Mouse (Mus musculus): ENCODE data around the gene Olfr12. TPM values are rescaled to one million over a fixed set of nuclear protein-coding genes. Genes with fewer than 3 reads are reported as not detected.

Olfr12 gene
- polyA plus RNA-seq, 1 experiment from 2014 or later: not detected

DNA sequence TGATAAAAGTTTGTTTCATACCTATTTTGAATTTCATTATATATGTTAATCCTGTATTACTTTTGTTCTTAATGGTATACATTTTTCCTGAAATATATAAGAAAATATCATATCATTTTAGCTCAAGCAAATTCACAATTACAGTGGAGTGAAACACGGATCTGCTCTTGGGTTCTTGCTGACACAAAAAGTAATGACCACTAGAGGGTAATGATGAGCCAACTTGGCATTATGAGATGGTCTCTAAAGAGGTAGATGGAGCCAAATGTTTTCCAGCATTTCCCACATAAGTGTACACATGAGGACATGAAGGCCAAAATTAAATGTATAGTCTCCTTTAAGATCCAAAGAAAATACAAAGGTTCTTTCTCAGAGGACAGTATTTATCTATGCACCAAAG is 3.1 kb upstream of the Olfr12 start:
- Histone ChIP-seq H3K4me2 (no peak overlapping the region), H3K27ac (ENCODE audit: low read depth, low read length) (no peak overlapping the region), H3K4me3 (ENCODE audit: low read depth, low read length) (no peak overlapping the region), H3K9me3 (ENCODE audit: control insufficient read depth, low read length) (no peaks in the 10 kb centered on the region), H3K4me1 (replicated peaks; ENCODE audit: control insufficient read depth, insufficient read depth, low read length) (no peaks in the 10 kb centered on the region), H3K36me3 (ENCODE audit: control insufficient read depth, insufficient read depth, low read length) (no peaks in the 10 kb centered on the region), H3K27me3 (replicated peaks; ENCODE audit: control insufficient read depth, insufficient read depth, low read length) (no peaks in the 10 kb centered on the region), H3K9ac (ENCODE audit: low read depth, low read length) (no peak overlapping the region)
- ATAC-seq (replicated peaks; ENCODE audit: low FRiP score) (no peak), DNase-seq (ENCODE audit: low spot score) (no peak)
- WGBS: 13% methylated on average over 1 of the region's 1 CpGs

DNA sequence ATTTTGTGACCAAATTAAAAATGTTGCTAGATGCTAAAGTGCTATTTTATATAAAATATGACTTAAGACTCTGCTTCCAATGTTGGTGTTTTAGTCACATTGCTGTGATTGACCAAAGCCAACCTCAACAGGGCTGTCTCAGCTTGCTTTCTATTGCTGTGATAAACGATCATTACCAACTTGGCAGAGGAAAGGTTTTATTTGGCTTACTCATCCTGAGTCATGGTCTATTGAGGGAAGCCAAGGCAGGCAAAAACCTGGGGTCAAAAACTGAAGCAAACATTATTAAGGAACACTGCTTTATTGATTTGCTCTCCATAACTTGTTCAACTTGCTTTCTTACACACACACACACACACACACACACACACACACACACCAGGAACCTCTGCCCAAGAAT is 1.5 kb upstream of the Olfr12 start:
- H3K4me3 ChIP-seq (ENCODE audit: low read depth, low read length): no peak overlapping the region
- H3K9me3 ChIP-seq (ENCODE audit: control insufficient read depth, low read length): no peaks in the 10 kb centered on the region
- H3K27ac ChIP-seq (ENCODE audit: low read depth, low read length): no peak overlapping the region
- no peaks in the 10 kb centered on the region for H3K36me3 ChIP-seq (ENCODE audit: control insufficient read depth, insufficient read depth, low read length)
- H3K9ac ChIP-seq (ENCODE audit: low read depth, low read length): no peak overlapping the region
- H3K4me1 ChIP-seq (replicated peaks; ENCODE audit: control insufficient read depth, insufficient read depth, low read length): no peaks in the 10 kb centered on the region
- H3K27me3 ChIP-seq (replicated peaks; ENCODE audit: control insufficient read depth, insufficient read depth, low read length): no peaks in the 10 kb centered on the region
- no peak overlapping the region for H3K4me2 ChIP-seq
- ATAC-seq (replicated peaks; ENCODE audit: low FRiP score): no peak
- no peak for DNase-seq (ENCODE audit: low spot score)
- WGBS: 74% methylated on average over 1 of the region's 1 CpGs

DNA sequence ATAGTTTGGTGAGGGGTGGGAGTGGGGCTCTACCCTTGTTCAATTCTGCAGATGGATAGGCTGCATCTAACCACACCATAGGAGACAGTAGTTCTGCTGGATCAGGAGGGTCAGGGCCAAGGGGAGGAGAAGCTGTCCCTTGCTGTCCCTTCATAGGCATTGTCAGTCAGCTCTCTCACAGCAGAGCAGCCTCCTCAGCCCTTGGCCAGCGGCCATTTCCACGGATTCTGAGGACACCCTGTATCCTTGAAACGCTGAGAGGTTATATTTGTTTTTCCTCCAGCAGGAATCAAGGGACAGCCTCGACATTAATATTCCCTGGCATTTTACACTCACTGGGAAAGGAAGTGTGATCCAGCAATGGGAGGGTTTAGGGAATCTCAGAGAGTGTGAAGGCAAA is 772 bp downstream of the Olfr12 start:
- no peak overlapping the region for H3K4me3 ChIP-seq (ENCODE audit: low read depth, low read length)
- no peak overlapping the region for H3K4me2 ChIP-seq
- H3K36me3 ChIP-seq (ENCODE audit: control insufficient read depth, insufficient read depth, low read length): no peaks in the 10 kb centered on the region
- no peaks in the 10 kb centered on the region for H3K4me1 ChIP-seq (replicated peaks; ENCODE audit: control insufficient read depth, insufficient read depth, low read length)
- no peaks in the 10 kb centered on the region for H3K9me3 ChIP-seq (ENCODE audit: control insufficient read depth, low read length)
- H3K9ac ChIP-seq (ENCODE audit: low read depth, low read length): no peak overlapping the region
- H3K27ac ChIP-seq (ENCODE audit: low read depth, low read length): no peak overlapping the region
- DNase-seq (ENCODE audit: low spot score): no peak
- WGBS: 69% methylated on average over 4 of the region's 4 CpGs
- no peak for ATAC-seq (replicated peaks; ENCODE audit: low FRiP score)
- H3K27me3 ChIP-seq (replicated peaks; ENCODE audit: control insufficient read depth, insufficient read depth, low read length): no peaks in the 10 kb centered on the region

DNA sequence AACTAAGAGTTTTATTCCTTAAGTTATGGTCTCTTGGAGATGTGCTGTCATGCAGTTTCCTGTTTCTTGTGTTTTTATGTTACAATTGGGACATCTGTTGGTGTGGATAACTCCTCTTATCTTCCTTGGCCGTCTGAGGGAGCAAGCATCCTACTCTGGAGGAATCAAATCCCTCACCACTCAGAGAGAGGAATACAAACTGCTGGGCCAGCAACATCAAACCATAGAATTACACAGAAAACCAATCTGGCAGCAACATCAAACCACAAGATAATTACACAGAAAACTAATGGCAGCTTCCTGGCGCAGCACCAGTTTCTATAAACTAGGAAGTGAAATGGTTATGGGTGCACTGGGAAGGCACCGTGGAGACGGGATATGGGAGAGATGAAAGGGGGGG is 10.6 kb downstream of the Olfr12 start:
- no peak for DNase-seq (ENCODE audit: low spot score)
- Histone ChIP-seq H3K9ac (ENCODE audit: low read depth, low read length) (no peak overlapping the region), H3K36me3 (ENCODE audit: control insufficient read depth, insufficient read depth, low read length) (no peaks in the 10 kb centered on the region), H3K4me1 (replicated peaks; ENCODE audit: control insufficient read depth, insufficient read depth, low read length) (no peaks in the 10 kb centered on the region), H3K9me3 (ENCODE audit: control insufficient read depth, low read length) (no peaks in the 10 kb centered on the region), H3K27me3 (replicated peaks; ENCODE audit: control insufficient read depth, insufficient read depth, low read length) (no peaks in the 10 kb centered on the region), H3K27ac (ENCODE audit: low read depth, low read length) (no peak overlapping the region), H3K4me3 (ENCODE audit: low read depth, low read length) (no peak overlapping the region), H3K4me2 (no peak overlapping the region)
- 47% methylated on average over 4 of the region's 4 CpGs for WGBS
- ATAC-seq (replicated peaks; ENCODE audit: low FRiP score): no peak

DNA sequence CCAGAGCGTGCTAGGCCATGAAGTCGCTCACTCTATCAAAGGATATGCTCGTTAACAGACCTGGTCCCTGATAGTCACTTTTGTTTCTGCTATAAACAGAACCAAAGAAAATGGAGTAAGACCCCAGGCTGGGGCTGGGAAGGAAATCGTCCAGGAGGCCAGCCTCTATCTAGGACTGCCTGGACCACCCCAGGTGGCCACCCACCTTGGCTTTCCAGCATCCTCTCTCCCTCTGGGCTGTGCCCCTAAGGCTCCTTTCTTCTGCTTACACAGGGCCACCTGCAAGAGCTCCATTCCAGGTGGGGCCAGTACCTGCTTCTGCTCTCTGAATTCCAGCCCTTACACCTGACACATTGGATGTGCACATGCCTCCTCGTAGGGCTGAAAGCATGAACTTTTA is 14.6 kb downstream of the Olfr12 start:
- Histone ChIP-seq H3K27ac (ENCODE audit: low read depth, low read length) (no peak overlapping the region), H3K9me3 (ENCODE audit: control insufficient read depth, low read length) (no peaks in the 10 kb centered on the region), H3K4me2 (no peak overlapping the region), H3K27me3 (replicated peaks; ENCODE audit: control insufficient read depth, insufficient read depth, low read length) (no peaks in the 10 kb centered on the region), H3K36me3 (ENCODE audit: control insufficient read depth, insufficient read depth, low read length) (peaks cover 2% of the 10 kb centered on the region; the same call in 1 of the 2 replicates), H3K4me3 (ENCODE audit: low read depth, low read length) (no peak overlapping the region), H3K4me1 (replicated peaks; ENCODE audit: control insufficient read depth, insufficient read depth, low read length) (no peaks in the 10 kb centered on the region), H3K9ac (ENCODE audit: low read depth, low read length) (no peak overlapping the region)
- 75% methylated on average over 5 of the region's 5 CpGs for WGBS
- ATAC-seq (replicated peaks; ENCODE audit: low FRiP score) (no peak), DNase-seq (ENCODE audit: low spot score) (no peak)

DNA sequence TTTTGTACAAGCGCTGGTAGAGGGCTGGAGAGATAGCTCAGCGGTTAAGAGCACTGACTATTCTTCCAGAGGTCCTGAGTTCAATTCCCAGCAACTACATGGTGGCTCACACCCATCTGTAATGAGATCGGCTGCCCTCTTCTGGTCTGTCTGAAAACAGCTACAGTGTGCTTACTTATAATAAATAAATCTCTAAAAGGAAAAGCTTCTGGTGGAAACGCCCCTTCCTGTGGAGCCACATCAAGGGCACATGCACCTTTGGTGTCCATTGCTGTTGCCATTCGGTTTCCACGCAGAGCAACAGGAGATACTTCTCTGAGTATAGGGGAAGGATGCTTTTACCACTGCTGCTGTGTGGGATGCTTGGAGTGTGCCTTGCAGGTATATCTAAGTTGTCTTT is 15.4 kb downstream of the Olfr12 start:
- Histone ChIP-seq H3K9me3 (ENCODE audit: control insufficient read depth, low read length) (no peaks in the 10 kb centered on the region), H3K27me3 (replicated peaks; ENCODE audit: control insufficient read depth, insufficient read depth, low read length) (no peaks in the 10 kb centered on the region), H3K4me3 (ENCODE audit: low read depth, low read length) (no peak overlapping the region), H3K27ac (ENCODE audit: low read depth, low read length) (no peak overlapping the region), H3K36me3 (ENCODE audit: control insufficient read depth, insufficient read depth, low read length) (peaks cover 6% of the 10 kb centered on the region; the same call in 1 of the 2 replicates), H3K4me1 (replicated peaks; ENCODE audit: control insufficient read depth, insufficient read depth, low read length) (no peaks in the 10 kb centered on the region), H3K9ac (ENCODE audit: low read depth, low read length) (no peak overlapping the region), H3K4me2 (no peak overlapping the region)
- WGBS: 63% methylated on average over 6 of the region's 6 CpGs
- ATAC-seq (replicated peaks; ENCODE audit: low FRiP score) (no peak), DNase-seq (ENCODE audit: low spot score) (no peak)

DNA sequence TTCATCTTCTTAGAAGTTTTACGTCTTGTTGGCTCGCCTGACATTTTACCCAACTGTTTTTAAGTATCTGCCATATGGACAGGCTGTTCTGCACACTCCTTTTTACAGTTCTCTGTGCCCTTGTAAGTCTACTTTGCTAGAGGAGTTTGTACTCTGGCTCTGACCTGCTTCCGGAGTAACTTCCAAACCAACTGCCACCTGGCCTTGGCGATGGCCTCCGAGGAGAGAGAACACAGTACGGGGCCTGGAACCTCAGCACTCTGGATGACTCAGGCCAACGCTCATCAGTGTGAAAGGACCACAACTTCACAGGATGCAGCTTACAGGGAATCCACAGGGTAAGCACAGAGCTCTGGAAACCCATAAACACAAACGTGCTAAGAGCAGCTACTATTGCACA is 16.1 kb downstream of the Olfr12 start:
- DNase-seq (ENCODE audit: low spot score) (no peak), ATAC-seq (replicated peaks; ENCODE audit: low FRiP score) (no peak)
- Histone ChIP-seq H3K27ac (ENCODE audit: low read depth, low read length) (no peak overlapping the region), H3K9ac (ENCODE audit: low read depth, low read length) (no peak overlapping the region), H3K36me3 (ENCODE audit: control insufficient read depth, insufficient read depth, low read length) (peaks cover 6% of the 10 kb centered on the region; the same call in 1 of the 2 replicates), H3K9me3 (ENCODE audit: control insufficient read depth, low read length) (no peaks in the 10 kb centered on the region), H3K4me3 (ENCODE audit: low read depth, low read length) (no peak overlapping the region), H3K4me1 (replicated peaks; ENCODE audit: control insufficient read depth, insufficient read depth, low read length) (no peaks in the 10 kb centered on the region), H3K4me2 (no peak overlapping the region), H3K27me3 (replicated peaks; ENCODE audit: control insufficient read depth, insufficient read depth, low read length) (no peaks in the 10 kb centered on the region)
- 85% methylated on average over 8 of the region's 8 CpGs for WGBS

DNA sequence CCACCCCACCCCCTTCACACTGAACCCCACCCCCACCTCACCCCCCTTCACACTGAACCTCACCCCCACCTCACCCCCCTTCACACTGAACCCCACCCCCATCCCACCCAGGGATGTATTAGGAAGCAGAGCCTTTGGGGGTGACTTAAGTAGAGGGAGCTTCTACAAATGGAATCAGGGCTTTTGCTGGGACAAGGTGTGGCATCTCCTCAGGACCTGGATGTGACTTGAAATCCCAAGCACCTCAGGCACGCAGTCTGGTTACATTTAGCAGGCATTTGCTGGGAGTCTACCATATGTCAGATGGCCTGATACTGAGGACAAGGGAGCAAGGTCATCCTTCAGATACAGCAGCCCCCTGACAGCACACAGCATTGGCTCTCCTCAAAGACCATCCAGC is 17.0 kb downstream of the Olfr12 start:
- Histone ChIP-seq H3K36me3 (ENCODE audit: control insufficient read depth, insufficient read depth, low read length) (peaks cover 6% of the 10 kb centered on the region; the same call in 1 of the 2 replicates), H3K4me3 (ENCODE audit: low read depth, low read length) (no peak overlapping the region), H3K4me1 (replicated peaks; ENCODE audit: control insufficient read depth, insufficient read depth, low read length) (no peaks in the 10 kb centered on the region), H3K4me2 (no peak overlapping the region), H3K27ac (ENCODE audit: low read depth, low read length) (no peak overlapping the region), H3K9ac (ENCODE audit: low read depth, low read length) (no peak overlapping the region), H3K9me3 (ENCODE audit: control insufficient read depth, low read length) (no peaks in the 10 kb centered on the region), H3K27me3 (replicated peaks; ENCODE audit: control insufficient read depth, insufficient read depth, low read length) (no peaks in the 10 kb centered on the region)
- ATAC-seq (replicated peaks; ENCODE audit: low FRiP score) (no peak), DNase-seq (ENCODE audit: low spot score) (no peak)
- 74% methylated on average over 1 of the region's 1 CpGs for WGBS

DNA sequence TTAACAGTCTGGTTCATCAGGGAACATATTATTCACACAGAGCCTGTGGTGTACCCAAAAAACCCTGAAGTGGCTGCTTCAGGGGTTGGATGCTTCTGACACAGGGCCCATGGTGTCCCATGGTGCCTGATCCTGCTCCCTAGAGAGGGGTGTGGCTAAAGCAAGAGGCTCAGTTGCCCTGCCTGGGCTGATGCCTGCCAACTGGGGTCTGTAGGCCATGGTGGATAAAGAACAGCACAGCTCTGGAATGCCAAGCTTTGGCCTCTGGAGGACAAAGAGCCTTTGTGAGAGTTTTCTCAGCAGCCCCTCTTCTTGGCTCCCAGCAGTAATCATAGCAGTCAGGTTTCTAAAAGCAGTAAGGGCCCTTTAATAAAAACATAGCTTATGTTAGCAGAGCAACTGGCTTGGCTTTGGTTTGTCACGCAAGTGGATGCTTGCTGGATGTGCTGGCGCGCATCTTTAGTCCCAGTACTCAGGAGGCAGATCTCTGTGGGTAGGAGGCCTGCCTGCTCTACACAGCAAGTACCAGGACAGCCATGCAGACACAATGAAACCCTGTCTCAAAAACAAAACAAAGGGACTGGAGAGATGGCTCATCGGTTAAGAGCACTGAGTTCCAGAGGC is 17.5 kb downstream of the Olfr12 start:
- Histone ChIP-seq H3K27ac (ENCODE audit: low read depth, low read length) (no peak overlapping the region), H3K27me3 (replicated peaks; ENCODE audit: control insufficient read depth, insufficient read depth, low read length) (no peaks in the 10 kb centered on the region), H3K4me2 (no peak overlapping the region), H3K9ac (ENCODE audit: low read depth, low read length) (no peak overlapping the region), H3K4me1 (replicated peaks; ENCODE audit: control insufficient read depth, insufficient read depth, low read length) (no peaks in the 10 kb centered on the region), H3K36me3 (ENCODE audit: control insufficient read depth, insufficient read depth, low read length) (peaks cover 6% of the 10 kb centered on the region; the same call in 1 of the 2 replicates), H3K9me3 (ENCODE audit: control insufficient read depth, low read length) (no peaks in the 10 kb centered on the region), H3K4me3 (ENCODE audit: low read depth, low read length) (no peak overlapping the region)
- DNase-seq (ENCODE audit: low spot score): no peak
- WGBS: 92% methylated on average over 4 of the region's 4 CpGs
- ATAC-seq (replicated peaks; ENCODE audit: low FRiP score): no peak
